Mouse (Mus musculus) erythroid progenitor cell, adult 5-6 weeks (primary cell): Measurements from ENCODE around the gene Sypl. TPM values are rescaled to one million over a fixed set of nuclear protein-coding genes. Genes with fewer than 3 reads are reported as not detected.

ENCODE experiments used
- ATAC-seq: replicated peaks from 2 replicates; pipeline ENCODE4 v1.8.0; 2016; ENCODE audit warnings: moderate number of reproducible peaks, mild to moderate bottlenecking, moderate TSS enrichment, inconsistent platforms; ENCODE audit not compliant: poor library complexity, low FRiP score, severe bottlenecking
- total RNA-seq, 2 experiments: library from RNA; stranded (forward) in 1 of 2; stranded (reverse) in 1 of 2; fragments of 150-400 nt in 1 of 2; fragments of 186-747, 209-891 nt in 1 of 2; gene quantifications; 2 replicates each; pipeline versions ENCODE4 v1.2.3 to v1.2.4; 2015 to 2017; ENCODE audit warnings: low replicate concordance in 2 of 2

The Sypl gene
- total RNA-seq (2015; ENCODE audit: low replicate concordance) (32.1 and 35.6 TPM in 2 replicates), total RNA-seq (2017; ENCODE audit: low replicate concordance) (24.4 and 27.0 TPM in 2 replicates)

GRCm38 (mm10) chr12:32953596-32954215, at the start of gene Sypl:
Sypl (plus strand) TSS chr12:32953891.
- peak; percentile 93 for ATAC-seq

GRCm38 (mm10) chr12:32909686-32910085, 44.0 kb upstream of the Sypl start:
- ATAC-seq: no peak

GRCm38 (mm10) chr12:32910092-32910491, 43.6 kb upstream of the Sypl start:
- no peak; the same call in 1 of the 2 replicates for ATAC-seq

GRCm38 (mm10) chr12:32910560-32911194, 43.0 kb upstream of the Sypl start:
- no peak for ATAC-seq

- no peak for ATAC-seq
These were observed 42.1 kb upstream of the Sypl start for GRCm38 (mm10) chr12:32911569-32911968.

GRCm38 (mm10) chr12:32912772-32913171, 40.9 kb upstream of the Sypl start:
- no peak for ATAC-seq

GRCm38 (mm10) chr12:32918683-32919082, 35.0 kb upstream of the Sypl start:
- ATAC-seq: no peak

- ATAC-seq: no peak
These were observed 34.6 kb upstream of the Sypl start for GRCm38 (mm10) chr12:32919091-32919490.

GRCm38 (mm10) chr12:32919527-32919926, 34.2 kb upstream of the Sypl start:
- ATAC-seq: no peak

- peak; percentile 67; the same call in 1 of the 2 replicates for ATAC-seq
These were observed 33.4 kb upstream of the Sypl start for GRCm38 (mm10) chr12:32920185-32920788.

GRCm38 (mm10) chr12:32921071-32921470, 32.6 kb upstream of the Sypl start:
- no peak for ATAC-seq

GRCm38 (mm10) chr12:32921532-32922131, 32.1 kb upstream of the Sypl start:
- ATAC-seq: no peak

GRCm38 (mm10) chr12:32924245-32924644, 29.4 kb upstream of the Sypl start:
- no peak for ATAC-seq

- ATAC-seq: no peak
These were observed 27.1 kb upstream of the Sypl start for GRCm38 (mm10) chr12:32926331-32927172.

- ATAC-seq: no peak
These were observed 26.4 kb upstream of the Sypl start for GRCm38 (mm10) chr12:32927231-32927835.

- no peak for ATAC-seq
These were observed 25.5 kb upstream of the Sypl start for GRCm38 (mm10) chr12:32928180-32928579.

GRCm38 (mm10) chr12:32929831-32930513, 23.7 kb upstream of the Sypl start:
- no peak for ATAC-seq

GRCm38 (mm10) chr12:32930566-32930965, 23.1 kb upstream of the Sypl start:
- no peak for ATAC-seq
